Mouse (Mus musculus) liver, embryonic 14.5 days (tissue): Measurements from ENCODE around the gene Mesp2.

Experiments
- CTCF ChIP-seq: IDR thresholded peaks from 2 replicates; pipeline ENCODE4 v1.5.1; 2016; ENCODE audit warnings: antibody characterized with exemption, low read depth, control low read depth
- EP300 ChIP-seq: IDR thresholded peaks from 2 replicates; pipeline ENCODE4 v1.6.1; 2016; ENCODE audit warnings: antibody characterized with exemption, low read depth

DNA sequence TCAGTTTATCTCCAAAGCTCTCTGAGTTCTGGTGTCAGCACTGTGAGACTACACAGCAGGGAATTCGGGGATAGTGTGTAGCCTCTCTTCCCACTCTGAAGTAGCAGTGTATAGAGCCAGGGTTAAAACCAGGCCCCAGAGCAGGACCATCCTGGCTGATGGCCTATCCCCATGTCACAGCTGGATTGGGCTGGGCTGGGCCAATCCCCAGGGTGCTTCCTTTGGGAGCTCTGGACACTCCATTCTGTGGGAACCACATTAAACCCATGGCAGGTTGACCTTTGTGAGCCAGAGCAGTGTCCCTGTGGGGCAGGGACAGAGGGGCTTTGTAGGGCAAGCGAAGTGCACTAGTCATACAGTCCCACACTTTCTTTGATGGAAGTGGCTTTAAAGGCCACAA lies 35.8 kb downstream of the Mesp2 start:
- TF ChIP-seq CTCF (no peak), EP300 (no peak)
